Mouse (Mus musculus) intestine, embryonic 16.5 days (tissue): ENCODE data around the gene Sfr1. TPM values are rescaled to one million over a fixed set of nuclear protein-coding genes. Genes with fewer than 3 reads are reported as not detected.

Experiments used
- ATAC-seq: fragments of 200-750 bp; cut with Nextera tagmentation; 2 replicates; pipeline ENCODE4 v1.8.0; 2017; ENCODE audit warnings: moderate TSS enrichment, moderate library complexity
- H3K27ac ChIP-seq: fragments of 300-500 bp; sonication (generic); 2 replicates; pipeline ENCODE4 v1.5.1; 2014; ENCODE audit warnings: mild to moderate bottlenecking, low read length
- H3K27me3 ChIP-seq: fragments of 300-500 bp; sonication (generic); replicated peaks from 2 replicates; pipeline ENCODE4 v1.6.1; 2014; ENCODE audit warnings: low read length, control low read depth, mixed read lengths; ENCODE audit not compliant: control insufficient read depth, insufficient read depth
- H3K36me3 ChIP-seq: fragments of 300-500 bp; sonication (generic); 2 replicates; pipeline ENCODE4 v1.6.1; 2014; ENCODE audit warnings: low read length, control low read depth; ENCODE audit not compliant: control insufficient read depth, insufficient read depth
- H3K4me1 ChIP-seq: fragments of 300-500 bp; sonication (generic); 2 replicates; pipeline ENCODE4 v1.6.1; 2014; ENCODE audit warnings: low read length, control low read depth, mixed read lengths; ENCODE audit not compliant: control insufficient read depth, insufficient read depth
- H3K4me2 ChIP-seq: fragments of 300-500 bp; sonication (generic); 2 replicates; pipeline ENCODE4 v1.6.1; 2014; ENCODE audit warnings: low read depth, low read length, control low read depth
- H3K4me3 ChIP-seq: fragments of 300-500 bp; sonication (generic); 2 replicates; pipeline ENCODE4 v1.5.1; 2014; ENCODE audit warnings: mild to moderate bottlenecking, low read length
- H3K9ac ChIP-seq: fragments of 300-500 bp; sonication (generic); 2 replicates; pipeline ENCODE4 v1.6.1; 2014; ENCODE audit warnings: low read depth, low read length
- H3K9me3 ChIP-seq: fragments of 300-500 bp; sonication (generic); 2 replicates; pipeline ENCODE4 v1.6.1; 2016; ENCODE audit warnings: low read length, control low read depth; ENCODE audit not compliant: control insufficient read depth
- WGBS: fragments of 180-500 bp; shearing (Covaris S2); extraction: QIAGEN DNeasy Blood & Tissue Kit; methylation state at CpG from one replicate; pipeline ENCODE4 v1.1.7; 2014; 5-methylcytosine and 5-hydroxymethylcytosine counted together
- polyA plus RNA-seq: library from polyadenylated mRNA; unstranded; fragments of >200 nt; fragmentation: Nextera tagmentation; extraction: Ambion mirVana; gene quantifications from 2 replicates; pipeline ENCODE4 v1.2.1, GENCODE M21; 2015

The Sfr1 gene
- polyA plus RNA-seq, result 187 and 188 TPM in 2 replicates

GRCm38 (mm10) chr19:47731071-47731881 lies at the start of gene Sfr1:
TSS of gene Sfr1 (plus strand) at chr19:47731682.
- Histone ChIP-seq H3K27ac (peak within 1 kb of the TSS; percentile 98), H3K4me3 (peak within 1 kb of the TSS; percentile 89), H3K36me3 (peaks cover 17% of the 10 kb centered on the region; the same call in 1 of the 2 replicates), H3K4me1 (peaks cover 6% of the 10 kb centered on the region; the same call in 1 of the 2 replicates), H3K4me2 (peak within 1 kb of the TSS; percentile 77), H3K9ac (peak within 1 kb of the TSS; percentile 89), H3K27me3 (no peaks in the 10 kb centered on the region), H3K9me3 (no peaks in the 10 kb centered on the region)
- under 1% methylated on average over 68 of the region's 72 CpGs for WGBS
- peak; percentile 97 for ATAC-seq

- no peak for ATAC-seq
- no peaks in the 10 kb centered on the region for H3K27me3 ChIP-seq
- 74% methylated on average over 7 of the region's 7 CpGs for WGBS
- no peaks in the 10 kb centered on the region for H3K9me3 ChIP-seq
- H3K27ac ChIP-seq, result no peak overlapping the region
- no peaks in the 10 kb centered on the region for H3K4me1 ChIP-seq
- H3K9ac ChIP-seq, result no peak overlapping the region
- H3K36me3 ChIP-seq, result no peaks in the 10 kb centered on the region
- no peak overlapping the region for H3K4me3 ChIP-seq
- H3K4me2 ChIP-seq, result no peak overlapping the region
These were observed 41.9 kb upstream of the Sfr1 start for GRCm38 (mm10) chr19:47689592-47689991.

GRCm38 (mm10) chr19:47691994-47692393 lies 39.5 kb upstream of the Sfr1 start, which contains the start of gene Col17a1:
TSS of gene Col17a1 (minus strand) at chr19:47692094.
- 65% methylated on average over 6 of the region's 6 CpGs for WGBS
- no peak within 1 kb of the TSS for H3K27ac ChIP-seq
- ATAC-seq, result no peak
- no peaks in the 10 kb centered on the region for H3K4me1 ChIP-seq
- H3K4me3 ChIP-seq, result no peak within 1 kb of the TSS
- no peak within 1 kb of the TSS for H3K9ac ChIP-seq
- H3K36me3 ChIP-seq, result no peaks in the 10 kb centered on the region
- no peaks in the 10 kb centered on the region for H3K27me3 ChIP-seq
- H3K4me2 ChIP-seq, result no peak within 1 kb of the TSS
- no peaks in the 10 kb centered on the region for H3K9me3 ChIP-seq

- Histone ChIP-seq H3K4me1 (0 out of 2 replicates have a peak, but pooled peaks cover 4% of the 10 kb centered on the region), H3K4me2 (no peak overlapping the region), H3K36me3 (no peaks in the 10 kb centered on the region), H3K27ac (no peak overlapping the region), H3K9ac (no peak overlapping the region), H3K4me3 (no peak overlapping the region), H3K9me3 (no peaks in the 10 kb centered on the region), H3K27me3 (no peaks in the 10 kb centered on the region)
- WGBS, result 90% methylated on average over 6 of the region's 6 CpGs
- no peak for ATAC-seq
These were observed 35.8 kb upstream of the Sfr1 start for GRCm38 (mm10) chr19:47695725-47696124.

- no peak overlapping the region for H3K4me2 ChIP-seq
- H3K4me3 ChIP-seq, result no peak overlapping the region
- H3K27me3 ChIP-seq, result no peaks in the 10 kb centered on the region
- H3K36me3 ChIP-seq, result no peaks in the 10 kb centered on the region
- H3K27ac ChIP-seq, result no peak overlapping the region
- WGBS, result 93% methylated on average over 8 of the region's 8 CpGs
- H3K4me1 ChIP-seq, result 0 out of 2 replicates have a peak, but pooled peaks cover 4% of the 10 kb centered on the region
- ATAC-seq, result no peak
- H3K9me3 ChIP-seq, result no peaks in the 10 kb centered on the region
- no peak overlapping the region for H3K9ac ChIP-seq
These were observed 35.1 kb upstream of the Sfr1 start for GRCm38 (mm10) chr19:47696411-47696810.

- Histone ChIP-seq H3K4me3 (no peak overlapping the region), H3K4me2 (no peak overlapping the region), H3K9me3 (no peaks in the 10 kb centered on the region), H3K27me3 (no peaks in the 10 kb centered on the region), H3K4me1 (0 out of 2 replicates have a peak, but pooled peaks cover 4% of the 10 kb centered on the region), H3K9ac (no peak overlapping the region), H3K27ac (no peak overlapping the region), H3K36me3 (no peaks in the 10 kb centered on the region)
- ATAC-seq, result no peak
- WGBS, result 91% methylated on average over 11 of the region's 11 CpGs
These were observed 34.4 kb upstream of the Sfr1 start for GRCm38 (mm10) chr19:47697067-47697466.

- Histone ChIP-seq H3K9ac (no peak overlapping the region), H3K4me1 (0 out of 2 replicates have a peak, but pooled peaks cover 4% of the 10 kb centered on the region), H3K9me3 (no peaks in the 10 kb centered on the region), H3K27ac (no peak overlapping the region), H3K4me2 (no peak overlapping the region), H3K36me3 (no peaks in the 10 kb centered on the region), H3K27me3 (no peaks in the 10 kb centered on the region), H3K4me3 (no peak overlapping the region)
- 64% methylated on average over 9 of the region's 9 CpGs for WGBS
- ATAC-seq, result no peak
These were observed 33.2 kb upstream of the Sfr1 start for GRCm38 (mm10) chr19:47698266-47698665.

GRCm38 (mm10) chr19:47699743-47700142 lies 31.7 kb upstream of the Sfr1 start:
- no peak overlapping the region for H3K9ac ChIP-seq
- H3K36me3 ChIP-seq, result no peaks in the 10 kb centered on the region
- no peaks in the 10 kb centered on the region for H3K27me3 ChIP-seq
- H3K27ac ChIP-seq, result no peak overlapping the region
- no peak overlapping the region for H3K4me2 ChIP-seq
- 0 out of 2 replicates have a peak, but pooled peaks have one; percentile 42 for ATAC-seq
- no peak overlapping the region for H3K4me3 ChIP-seq
- no peaks in the 10 kb centered on the region for H3K9me3 ChIP-seq
- H3K4me1 ChIP-seq, result 0 out of 2 replicates have a peak, but pooled peaks cover 4% of the 10 kb centered on the region
- 35% methylated on average over 9 of the region's 9 CpGs for WGBS

GRCm38 (mm10) chr19:47700509-47700908 lies 31.0 kb upstream of the Sfr1 start:
- no peak overlapping the region for H3K27ac ChIP-seq
- H3K9me3 ChIP-seq, result no peaks in the 10 kb centered on the region

More at GRCm38 (mm10) chr19:47700509-47700908, 31.0 kb upstream of the Sfr1 start:
- no peak overlapping the region for H3K4me3 ChIP-seq
- ATAC-seq, result no peak
- no peaks in the 10 kb centered on the region for H3K36me3 ChIP-seq
- H3K4me1 ChIP-seq, result 0 out of 2 replicates have a peak, but pooled peaks cover 4% of the 10 kb centered on the region
- no peaks in the 10 kb centered on the region for H3K27me3 ChIP-seq
- H3K9ac ChIP-seq, result no peak overlapping the region
- WGBS, result 83% methylated on average over 8 of the region's 8 CpGs
- H3K4me2 ChIP-seq, result no peak overlapping the region
